Mouse (Mus musculus) myocyte (in vitro differentiated cells): Measurements from ENCODE around the gene Cds1. TPM values are rescaled to one million over a fixed set of nuclear protein-coding genes. Genes with fewer than 3 reads are reported as not detected.

Experiments
- H3K27me3 ChIP-seq: one replicate; pipeline ENCODE4 v1.6.1; 2011; ENCODE audit not compliant: control insufficient read depth, insufficient read depth, insufficient read length
- H3K36me3 ChIP-seq: one replicate; pipeline ENCODE4 v1.6.1; 2011; ENCODE audit not compliant: control insufficient read depth, insufficient read depth
- H3K4me2 ChIP-seq: one replicate; pipeline ENCODE4 v1.6.1; 2011; ENCODE audit warnings: low read depth, control low read depth
- H3K4me3 ChIP-seq: one replicate; pipeline ENCODE4 v1.5.1; 2011; ENCODE audit warnings: mild to moderate bottlenecking, control low read depth, moderate library complexity
- H3K79me2 ChIP-seq: one replicate; pipeline ENCODE4 v1.6.1; 2011; ENCODE audit not compliant: control insufficient read depth, insufficient read depth
- H3ac ChIP-seq: one replicate; pipeline ENCODE4 v1.6.1; 2011; ENCODE audit not compliant: control insufficient read depth, insufficient read length
- CEBPB ChIP-seq: IDR thresholded peaks from 2 replicates; pipeline ENCODE4 v1.6.1; 2011; ENCODE audit warnings: mild to moderate bottlenecking, moderate library complexity; ENCODE audit not compliant: poor library complexity, insufficient read depth, severe bottlenecking
- E2F4 ChIP-seq: IDR thresholded peaks from one replicate; pipeline ENCODE4 v1.6.1; 2011; ENCODE audit warnings: mild to moderate bottlenecking, control low read depth, moderate library complexity; ENCODE audit not compliant: insufficient read depth
- MAX ChIP-seq: IDR thresholded peaks from one replicate; pipeline ENCODE4 v1.6.1; 2011; ENCODE audit warnings: low read depth, mild to moderate bottlenecking, control low read depth
- MYOD1 ChIP-seq, 3 experiments: IDR thresholded peaks; one replicate each; pipeline ENCODE4 v1.6.1; 2011; ENCODE audit warnings: control low read depth in 2 of 3, low read depth in 2 of 3, mild to moderate bottlenecking in 2 of 3, moderate library complexity in 1 of 3; ENCODE audit not compliant: insufficient read length in 2 of 3, control insufficient read depth in 1 of 3
- MYOG ChIP-seq, 3 experiments: IDR thresholded peaks; one replicate each; pipeline ENCODE4 v1.6.1; 2011; ENCODE audit warnings: control low read depth in 2 of 3, low read depth in 2 of 3, mild to moderate bottlenecking in 2 of 3; ENCODE audit not compliant: insufficient read length in 2 of 3, control insufficient read depth in 1 of 3, insufficient read depth in 1 of 3
- POLR2A ChIP-seq: IDR thresholded peaks from one replicate; pipeline ENCODE4 v1.6.1; 2011; ENCODE audit warnings: low read depth, mild to moderate bottlenecking, control low read depth, moderate library complexity; ENCODE audit not compliant: insufficient read length
- POLR2AphosphoS2 ChIP-seq: IDR thresholded peaks from one replicate; pipeline ENCODE4 v1.6.1; 2011; ENCODE audit warnings: low read depth, control low read depth; ENCODE audit not compliant: insufficient read length
- REST ChIP-seq: IDR thresholded peaks from one replicate; pipeline ENCODE4 v1.6.1; 2011; ENCODE audit warnings: mild to moderate bottlenecking, control low read depth, moderate library complexity; ENCODE audit not compliant: insufficient read depth, insufficient read length
- SRF ChIP-seq: IDR thresholded peaks from one replicate; pipeline ENCODE4 v1.6.1; 2011; ENCODE audit warnings: low read depth; ENCODE audit not compliant: control insufficient read depth, insufficient read length
- TCF12 ChIP-seq: IDR thresholded peaks from one replicate; pipeline ENCODE4 v1.6.1; 2011; ENCODE audit warnings: mild to moderate bottlenecking, control low read depth; ENCODE audit not compliant: poor library complexity, insufficient read depth, severe bottlenecking
- TCF3 ChIP-seq: IDR thresholded peaks from one replicate; pipeline ENCODE4 v1.6.1; 2011; ENCODE audit warnings: low read depth, control low read depth; ENCODE audit not compliant: insufficient read length
- USF1 ChIP-seq: IDR thresholded peaks from one replicate; pipeline ENCODE4 v1.6.1; 2011; ENCODE audit warnings: low read depth, mild to moderate bottlenecking, control low read depth, moderate library complexity
- polyA plus RNA-seq: library from polyadenylated mRNA; unstranded; fragments of >200 nt; fragmentation: generic; extraction: Trizol; gene quantifications from one replicate; pipeline ENCODE4 v1.2.1, GENCODE M21; 2012; ENCODE audit warnings: missing spikeins

Cds1 gene
- polyA plus RNA-seq, 1 experiment: not detected

DNA sequence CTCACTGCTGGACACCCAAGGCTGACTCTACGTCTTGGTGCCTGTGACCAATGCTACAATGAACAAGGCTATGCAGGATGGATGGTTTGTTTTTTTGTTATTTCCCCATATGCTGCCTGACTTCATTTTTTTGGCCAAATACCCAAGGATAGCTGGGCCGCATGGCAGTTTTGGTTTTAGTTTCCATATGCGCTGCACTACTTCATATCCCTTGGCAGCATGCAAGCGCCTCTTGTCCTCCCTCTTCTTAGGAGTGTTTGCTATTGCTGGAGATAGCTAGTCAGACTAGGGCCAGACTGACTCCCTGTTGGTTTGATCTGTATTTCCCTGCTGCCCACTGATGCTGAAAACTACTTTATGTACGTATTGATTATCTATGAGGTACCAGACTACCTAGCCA, 75.5 kb downstream of the Cds1 start:
- no peaks in the 10 kb centered on the region for H3K79me2 ChIP-seq
- no peak for TF ChIP-seq REST
- TF ChIP-seq E2F4: no peak
- no peak for TF ChIP-seq SRF
- TF ChIP-seq MYOD1 (IDR thresholded peaks at IDR 0.05; ENCODE audit: control insufficient read depth in 1 of 3, insufficient read length in 2 of 3, low read depth in 2 of 3): no peak
- TF ChIP-seq POLR2A: no peak
- no peak for TF ChIP-seq USF1
- no peak for TF ChIP-seq CEBPB
- no peak for TF ChIP-seq TCF3
- no peak for TF ChIP-seq POLR2AphosphoS2
- TF ChIP-seq MAX: no peak
- no peak overlapping the region for H3K4me3 ChIP-seq
- no peaks in the 10 kb centered on the region for H3K27me3 ChIP-seq
- H3ac ChIP-seq: no peak overlapping the region
- H3K36me3 ChIP-seq: peaks cover 33% of the 10 kb centered on the region
- no peak overlapping the region for H3K4me2 ChIP-seq

DNA sequence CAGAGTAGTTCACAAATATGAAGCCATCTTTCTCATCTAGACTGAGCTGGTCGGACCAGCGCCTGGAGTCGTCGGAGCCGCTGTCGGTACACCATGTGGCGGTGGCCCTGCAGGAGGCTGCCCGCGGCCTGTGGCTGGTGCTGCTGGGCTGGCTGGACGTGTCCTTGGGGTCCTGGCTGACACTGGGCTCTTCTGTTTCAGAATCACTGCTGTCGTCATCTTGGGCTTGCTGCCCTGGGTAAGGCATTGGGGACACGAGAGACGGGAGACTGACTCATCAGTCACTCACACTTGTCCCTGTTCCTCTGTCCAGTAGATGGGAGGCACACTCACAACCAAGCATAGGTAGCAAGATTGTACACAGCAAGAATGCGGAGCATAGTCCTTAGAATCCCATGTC, 80.1 kb downstream of the Cds1 start:
- H3K4me2 ChIP-seq: no peak overlapping the region
- no peak overlapping the region for H3K4me3 ChIP-seq
- peaks cover 45% of the 10 kb centered on the region for H3K36me3 ChIP-seq
- H3K79me2 ChIP-seq: no peaks in the 10 kb centered on the region
- no peak for TF ChIP-seq MAX
- TF ChIP-seq USF1: no peak
- no peak for TF ChIP-seq MYOD1 (IDR thresholded peaks at IDR 0.05; ENCODE audit: control insufficient read depth in 1 of 3, insufficient read length in 2 of 3, low read depth in 2 of 3)
- no peak overlapping the region for H3ac ChIP-seq
- H3K27me3 ChIP-seq: no peaks in the 10 kb centered on the region

DNA sequence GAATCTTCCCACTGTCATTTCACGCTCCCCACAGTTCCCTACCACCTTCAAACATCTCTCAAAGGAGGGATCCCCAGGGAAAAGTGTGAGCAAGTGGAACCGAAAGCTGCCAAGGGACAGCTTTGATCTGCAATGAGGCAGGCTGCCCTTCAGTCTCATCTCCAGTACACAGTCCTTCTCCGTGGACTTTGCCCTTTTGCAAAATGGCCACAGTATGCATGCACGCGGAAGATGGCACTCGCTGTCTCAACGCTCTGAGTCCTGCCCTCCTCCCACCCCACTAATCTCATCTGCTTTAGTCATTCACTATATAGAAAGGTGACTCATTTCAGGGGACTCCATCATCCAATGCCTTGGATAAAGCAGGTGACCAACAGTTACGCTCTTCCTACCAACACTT, 81.0 kb downstream of the Cds1 start:
- no peaks in the 10 kb centered on the region for H3K79me2 ChIP-seq
- no peak overlapping the region for H3K4me3 ChIP-seq
- no peak overlapping the region for H3ac ChIP-seq
- no peaks in the 10 kb centered on the region for H3K27me3 ChIP-seq
- TF ChIP-seq POLR2AphosphoS2 (no peak), MYOG (IDR thresholded peaks at IDR 0.05; ENCODE audit: control insufficient read depth in 1 of 3, insufficient read depth in 1 of 3, insufficient read length in 2 of 3, low read depth in 2 of 3) (no peak), REST (no peak), TCF3 (no peak), CEBPB (no peak), MYOD1 (IDR thresholded peaks at IDR 0.05; ENCODE audit: control insufficient read depth in 1 of 3, insufficient read length in 2 of 3, low read depth in 2 of 3) (no peak), TCF12 (no peak), MAX (no peak), SRF (no peak), E2F4 (no peak), USF1 (no peak), POLR2A (no peak)
- peaks cover 46% of the 10 kb centered on the region for H3K36me3 ChIP-seq
- no peak overlapping the region for H3K4me2 ChIP-seq

DNA sequence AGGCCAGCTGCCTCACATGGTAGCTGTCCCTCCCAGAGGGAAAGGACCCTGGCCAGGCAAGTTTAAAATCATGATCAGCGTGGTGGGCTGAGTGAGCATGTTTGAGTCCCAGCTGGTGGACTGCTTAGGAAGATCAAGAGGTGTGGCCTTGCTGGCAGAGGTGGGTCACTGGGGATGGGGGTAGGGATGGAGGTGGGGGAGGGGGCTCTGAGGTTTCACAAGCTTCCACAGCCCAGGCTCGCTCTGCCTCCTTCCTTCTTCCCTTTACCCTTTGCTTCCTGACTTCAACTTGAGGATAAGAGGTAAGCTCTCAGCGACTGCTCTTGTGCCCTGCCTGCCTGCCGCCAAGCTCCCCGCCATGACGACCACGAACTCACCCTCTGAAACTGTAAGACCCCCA, 82.4 kb downstream of the Cds1 start:
- H3K36me3 ChIP-seq: peaks cover 52% of the 10 kb centered on the region
- no peak overlapping the region for H3K4me3 ChIP-seq
- H3K4me2 ChIP-seq: no peak overlapping the region
- no peak for TF ChIP-seq REST
- TF ChIP-seq POLR2A: no peak
- TF ChIP-seq TCF3: no peak
- TF ChIP-seq POLR2AphosphoS2: no peak
- no peak for TF ChIP-seq TCF12
- TF ChIP-seq MAX: no peak
- no peak for TF ChIP-seq USF1
- TF ChIP-seq SRF: no peak
- TF ChIP-seq E2F4: no peak
- no peaks in the 10 kb centered on the region for H3K27me3 ChIP-seq
- H3ac ChIP-seq: no peak overlapping the region
- H3K79me2 ChIP-seq: no peaks in the 10 kb centered on the region

DNA sequence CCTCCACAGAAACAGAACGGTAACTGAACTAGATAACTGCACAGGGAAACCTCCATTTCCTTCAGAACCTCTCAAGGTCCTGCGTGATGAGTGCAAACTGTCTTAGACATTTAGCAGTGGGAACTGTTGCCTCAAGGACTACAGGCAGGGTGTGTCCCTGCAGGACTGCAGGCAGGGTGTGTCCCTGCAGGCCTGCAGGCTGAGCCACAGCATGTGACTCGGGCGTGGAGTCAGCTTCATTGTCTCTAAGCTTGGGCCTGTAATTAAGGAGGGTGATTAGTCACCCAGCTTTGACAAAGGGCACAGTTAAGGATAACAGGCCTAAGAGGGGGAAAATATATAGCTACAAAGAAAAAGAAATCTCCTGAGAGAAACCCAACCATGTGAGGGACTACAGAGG, 82.8 kb downstream of the Cds1 start:
- Histone ChIP-seq H3ac (no peak overlapping the region), H3K36me3 (peaks cover 52% of the 10 kb centered on the region), H3K4me3 (no peak overlapping the region), H3K4me2 (no peak overlapping the region), H3K27me3 (no peaks in the 10 kb centered on the region), H3K79me2 (no peaks in the 10 kb centered on the region)
- TF ChIP-seq MYOD1 (IDR thresholded peaks at IDR 0.05; ENCODE audit: control insufficient read depth in 1 of 3, insufficient read length in 2 of 3, low read depth in 2 of 3) (no peak), USF1 (peak; percentile 29)
